Mouse (Mus musculus) lung, postnatal 10 days (tissue): Measurements from ENCODE around the gene Btnl6.
"Not testable (repeated sequence)": the region's sequence is repeated elsewhere in the genome, so short reads cannot be mapped to it uniquely, and the experiment has no call there.

Source experiments
- DNase-seq: peaks from one replicate; pipeline ENCODE4 v3.0.0; 2021

Gene Btnl6

GRCm38 (mm10) chr17:34517252-34517651 lies at the start of gene Btnl6:
Btnl6 (minus strand) TSS chr17:34517352.
- no peak for DNase-seq

DNA sequence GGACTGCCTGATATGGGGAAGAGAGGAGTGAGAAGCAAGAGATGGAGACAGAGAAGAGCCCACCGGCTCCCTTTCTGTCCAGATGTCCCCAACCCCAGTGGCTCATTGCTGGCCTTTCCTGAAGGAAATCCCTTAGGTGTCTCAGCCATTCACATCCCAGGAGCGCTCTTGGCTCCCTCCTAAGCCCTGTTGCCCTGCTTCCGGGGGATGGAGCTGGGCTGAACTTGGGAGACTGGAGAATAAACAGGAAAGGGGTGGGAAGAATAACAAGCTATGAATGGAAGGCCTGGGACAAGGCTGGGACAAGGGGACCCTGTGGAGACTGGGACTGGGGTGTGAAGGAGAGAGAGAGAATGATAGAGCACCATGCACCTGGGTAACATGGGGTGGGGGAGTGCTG lies 47.6 kb upstream of the Btnl6 start:
- DNase-seq, result peak; percentile 81

DNA sequence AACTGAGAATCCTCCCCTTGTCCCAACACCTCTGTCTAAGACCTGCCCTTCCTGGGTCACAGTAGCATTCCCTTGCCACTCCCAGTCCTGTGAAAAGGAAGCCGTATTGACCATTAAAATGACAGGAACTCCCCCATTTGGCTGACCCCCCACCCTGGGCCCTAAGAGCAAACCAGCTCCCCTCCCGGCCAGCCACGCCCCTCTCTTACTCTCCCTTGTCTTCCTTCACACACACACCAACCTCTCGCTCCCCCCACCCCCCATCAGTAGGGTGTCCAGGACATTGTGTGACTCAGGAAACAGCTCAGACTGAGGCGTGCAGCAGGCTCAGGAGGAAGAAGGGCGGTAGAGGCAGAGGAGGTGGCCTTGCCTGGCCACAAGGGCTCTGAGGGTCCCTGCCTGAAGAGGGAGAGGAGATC lies 46.9 kb upstream of the Btnl6 start, which contains the start of gene Notch4:
Gene Notch4, plus strand, starts transcription at position 266 of the 419 bp plus-strand sequence.
- DNase-seq, result peak; percentile 85

GRCm38 (mm10) chr17:34563354-34563753 lies 46.2 kb upstream of the Btnl6 start:
- no peak for DNase-seq

- no peak for DNase-seq
These were observed 45.4 kb upstream of the Btnl6 start for GRCm38 (mm10) chr17:34562595-34562994.

DNA sequence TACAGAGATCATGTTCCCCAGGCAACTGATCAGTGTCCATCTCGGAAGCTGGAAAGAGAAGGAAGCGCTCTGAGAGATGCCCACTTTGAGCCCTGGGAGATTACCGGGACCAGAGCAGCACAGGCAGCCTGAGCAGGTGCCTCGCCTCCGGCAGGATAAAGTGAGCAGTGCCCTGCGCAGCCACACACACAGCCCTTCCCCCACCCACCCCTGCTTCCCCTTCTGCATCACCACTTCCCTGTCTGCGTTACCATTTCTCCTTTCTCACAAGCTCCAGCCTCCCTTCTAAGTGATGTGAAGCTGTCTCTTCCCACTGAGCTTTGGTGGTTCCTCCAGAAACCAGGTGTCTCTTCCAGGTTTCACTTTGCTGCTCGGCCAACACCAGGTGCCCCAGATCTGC lies 44.0 kb upstream of the Btnl6 start:
- no peak for DNase-seq

DNA sequence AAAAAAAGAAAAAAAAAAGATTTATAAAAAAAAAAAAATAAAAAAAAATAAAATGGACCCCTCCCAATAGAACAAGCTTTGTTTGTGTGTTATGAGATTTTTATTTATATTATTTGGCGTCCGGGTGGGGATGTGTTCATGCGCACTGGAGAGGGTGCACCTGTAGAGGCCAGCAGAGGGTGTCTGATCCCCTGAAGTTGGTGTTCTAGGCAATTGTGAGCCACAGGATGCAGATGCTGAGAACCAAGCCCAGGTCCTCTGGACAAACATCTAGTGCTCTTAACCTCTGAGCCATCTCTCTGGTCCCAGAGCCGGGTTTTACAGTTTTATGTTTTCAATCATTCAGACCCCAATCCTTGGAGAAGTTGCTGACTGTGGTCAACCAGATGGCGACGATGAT lies 43.3 kb upstream of the Btnl6 start:
- no peak for DNase-seq

- no peak for DNase-seq
These were observed 42.7 kb upstream of the Btnl6 start for GRCm38 (mm10) chr17:34559895-34560294.

DNA sequence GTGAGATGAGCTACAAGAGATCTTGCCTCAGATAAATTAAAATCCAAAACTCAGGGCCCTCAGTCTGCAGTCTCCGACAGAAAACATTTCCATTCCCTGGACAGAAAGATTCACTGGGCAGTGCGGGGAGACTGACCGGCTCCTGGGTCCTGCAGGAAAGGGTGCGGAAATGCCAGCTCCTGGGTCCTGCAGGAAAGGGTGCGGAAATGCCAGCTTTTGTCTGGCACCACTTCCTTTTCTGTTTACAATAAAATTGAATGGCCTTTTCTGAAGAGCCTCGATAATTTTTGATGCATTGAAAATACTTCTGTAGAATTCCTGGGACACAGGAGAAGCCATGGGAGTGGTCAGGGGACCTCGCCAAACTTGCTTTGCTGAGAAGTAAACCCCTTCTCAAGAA lies 42.0 kb upstream of the Btnl6 start:
- peak; percentile 55 for DNase-seq

DNA sequence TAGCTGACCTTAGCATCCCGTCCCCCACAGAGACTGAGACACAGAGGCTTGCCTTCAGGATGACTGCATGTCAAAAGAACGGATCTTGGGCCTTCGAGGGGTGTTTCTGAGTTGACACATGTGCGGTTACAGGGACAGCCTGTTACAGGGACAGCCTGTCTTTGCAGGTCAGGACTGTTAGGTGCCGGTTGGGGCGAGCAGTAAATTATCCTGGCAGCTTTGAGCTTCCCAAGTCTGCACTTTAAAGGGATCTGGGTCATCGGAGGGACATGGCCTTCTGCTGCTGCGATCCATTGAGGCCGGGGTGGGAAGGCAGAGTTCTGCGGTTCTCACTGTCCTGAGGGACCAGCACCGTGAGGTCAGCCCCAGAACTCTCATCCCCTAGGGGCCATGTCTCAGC lies 40.3 kb upstream of the Btnl6 start:
- DNase-seq, result no peak

GRCm38 (mm10) chr17:34556406-34556805 lies 39.3 kb upstream of the Btnl6 start:
- no peak for DNase-seq

GRCm38 (mm10) chr17:34555483-34555882 lies 38.3 kb upstream of the Btnl6 start:
- DNase-seq, result peak; percentile 89

- no peak for DNase-seq
These were observed 32.7 kb upstream of the Btnl6 start for GRCm38 (mm10) chr17:34549843-34550242.

DNA sequence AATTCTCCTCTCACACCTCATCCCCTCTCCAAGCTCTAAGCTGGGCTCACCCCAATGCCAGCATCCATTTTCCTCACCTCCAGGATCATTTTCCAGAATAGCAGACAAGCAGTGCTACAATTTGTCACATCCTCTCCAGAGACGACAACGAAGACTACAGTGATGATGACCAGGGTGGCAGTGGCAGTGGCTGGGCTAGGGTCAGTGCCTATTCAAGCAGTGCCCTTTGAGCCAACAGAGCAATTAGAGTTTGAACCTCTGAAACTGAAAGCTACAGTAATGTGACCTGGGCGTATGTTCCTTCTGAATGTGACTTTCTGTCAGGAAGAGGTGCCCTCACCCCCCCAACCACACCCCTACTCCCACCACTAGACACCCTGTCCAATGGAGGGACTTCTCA lies 32.0 kb upstream of the Btnl6 start:
- DNase-seq, result no peak

- no peak for DNase-seq
These were observed 30.4 kb upstream of the Btnl6 start for GRCm38 (mm10) chr17:34547601-34548000.

GRCm38 (mm10) chr17:34546797-34547196 lies 29.6 kb upstream of the Btnl6 start:
- DNase-seq, result no peak

- not testable (repeated sequence) for DNase-seq
These were observed 26.4 kb upstream of the Btnl6 start for GRCm38 (mm10) chr17:34543567-34543966.

- DNase-seq, result no peak
These were observed 15.5 kb upstream of the Btnl6 start for GRCm38 (mm10) chr17:34532671-34533070.

GRCm38 (mm10) chr17:34519001-34519400 lies 1.8 kb upstream of the Btnl6 start:
- DNase-seq, result no peak

- DNase-seq, result not testable (repeated sequence)
These were observed 1.4 kb upstream of the Btnl6 start for GRCm38 (mm10) chr17:34518571-34518970.

- DNase-seq, result no peak
These were observed 643 bp upstream of the Btnl6 start for GRCm38 (mm10) chr17:34517795-34518194.

- DNase-seq, result no peak
These were observed 638 bp downstream of the Btnl6 start for GRCm38 (mm10) chr17:34516514-34516913.

GRCm38 (mm10) chr17:34511723-34512122 lies 5.4 kb downstream of the Btnl6 start:
- DNase-seq, result peak; percentile 19

DNA sequence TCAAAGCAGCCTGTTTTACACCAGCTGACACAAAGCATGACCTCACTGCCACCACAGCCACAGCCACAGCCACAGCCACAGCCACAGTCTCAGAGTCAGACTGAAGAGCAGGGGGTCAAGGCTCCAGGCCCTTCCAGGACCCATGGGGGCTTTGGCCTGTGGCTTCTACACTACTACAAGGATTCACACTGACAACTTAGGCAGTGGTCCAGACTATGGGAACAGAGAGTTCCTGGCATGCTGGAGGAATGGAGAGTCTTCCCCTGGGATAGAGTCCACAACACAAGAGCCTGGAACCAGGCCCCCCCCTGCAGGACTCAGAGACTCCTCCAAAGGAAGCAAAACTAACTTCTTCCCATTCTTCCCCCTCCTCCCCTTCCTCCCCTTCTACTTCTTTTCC lies 9.6 kb downstream of the Btnl6 start:
- no peak for DNase-seq

DNA sequence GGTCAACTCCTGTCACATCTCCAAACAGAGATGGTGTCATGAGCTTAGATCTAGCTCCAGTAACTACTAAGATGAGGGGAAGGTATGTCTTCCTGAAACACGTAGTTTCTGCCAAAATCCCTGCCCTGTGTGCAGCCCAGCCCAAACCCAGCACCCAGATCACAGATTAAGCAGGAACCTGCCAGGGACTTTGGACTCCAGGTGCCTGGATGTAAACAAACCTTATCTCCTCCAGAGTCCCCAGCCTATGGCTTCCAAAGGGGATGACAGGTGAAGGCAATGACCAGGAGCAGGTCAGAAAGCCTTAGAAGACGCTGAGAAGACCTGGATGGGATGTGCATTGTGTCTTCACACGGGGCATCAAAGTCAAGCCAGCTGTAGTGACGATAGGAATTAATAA lies 19.4 kb downstream of the Btnl6 start:
- DNase-seq, result not testable (repeated sequence)

- DNase-seq, result not testable (repeated sequence)
These were observed 19.8 kb downstream of the Btnl6 start for GRCm38 (mm10) chr17:34497319-34497718.
